Mouse (Mus musculus) right cerebral cortex, postnatal 10 days (tissue): ENCODE measurements around the gene Fnip2.

Experiments used
- DNase-seq, 2 experiments: peaks; one replicate each; pipeline ENCODE4 v3.0.0; 2021; ENCODE audit warnings: low spot score in 2 of 2

Gene Fnip2

GRCm38 (mm10) chr3:79415929-79416328 is 151.7 kb downstream of the Fnip2 start:
- DNase-seq, result no peak

GRCm38 (mm10) chr3:79415081-79415480 is 152.5 kb downstream of the Fnip2 start:
- DNase-seq, result no peak

DNA sequence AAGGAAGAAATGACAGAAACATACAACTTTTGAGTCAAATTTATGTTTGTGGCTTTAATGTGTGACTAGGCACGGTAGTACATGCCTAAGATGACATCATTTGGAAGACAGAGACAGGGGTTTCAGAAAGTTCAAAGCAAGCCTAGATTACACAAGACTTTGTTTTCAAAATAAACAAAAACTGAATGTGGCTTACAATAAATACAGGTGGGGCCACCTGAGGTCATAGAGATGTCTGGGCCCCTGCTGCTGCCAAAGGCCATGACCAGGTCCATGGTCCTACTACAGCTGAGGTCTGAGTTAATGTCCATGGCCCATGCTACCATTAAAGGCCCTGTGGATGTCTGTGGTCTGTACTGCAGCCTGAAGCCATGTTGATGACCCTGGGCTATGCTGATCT is 154.1 kb downstream of the Fnip2 start:
- no peak for DNase-seq

- no peak for DNase-seq
Observed at GRCm38 (mm10) chr3:79411666-79412065, 155.9 kb downstream of the Fnip2 start.

GRCm38 (mm10) chr3:79410629-79410995 is 157.0 kb downstream of the Fnip2 start:
- no peak for DNase-seq

GRCm38 (mm10) chr3:79409927-79410628 is 157.5 kb downstream of the Fnip2 start:
- DNase-seq, result no peak

DNA sequence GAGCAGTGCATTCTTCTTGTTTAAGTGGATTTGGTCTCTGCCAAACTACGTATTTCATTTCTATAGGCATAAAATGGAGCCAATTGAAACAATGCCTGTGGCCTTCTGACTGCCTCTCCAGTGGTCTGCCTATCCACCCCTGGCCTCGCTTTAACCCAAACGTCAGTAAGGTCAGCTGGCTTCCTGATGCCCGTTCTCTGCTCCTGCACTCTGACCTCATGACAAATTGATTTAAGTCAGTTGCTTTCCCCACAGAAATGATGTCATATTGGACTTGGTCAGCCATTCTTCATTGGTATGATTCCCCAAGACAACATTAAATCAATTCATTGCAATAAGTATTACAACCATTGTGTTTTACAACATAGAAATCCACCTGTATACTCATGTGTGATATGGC is 159.1 kb downstream of the Fnip2 start:
- DNase-seq, result no peak
